Mouse (Mus musculus): Measurements from ENCODE around the gene Naa80. TPM values are rescaled to one million over a fixed set of nuclear protein-coding genes. Genes with fewer than 3 reads are reported as not detected.

Naa80 gene
- polyA plus RNA-seq (2016; fragmentation: Nextera tagmentation; extraction: Ambion mirVana): 20.1 and 22.5 TPM in 2 replicates

DNA sequence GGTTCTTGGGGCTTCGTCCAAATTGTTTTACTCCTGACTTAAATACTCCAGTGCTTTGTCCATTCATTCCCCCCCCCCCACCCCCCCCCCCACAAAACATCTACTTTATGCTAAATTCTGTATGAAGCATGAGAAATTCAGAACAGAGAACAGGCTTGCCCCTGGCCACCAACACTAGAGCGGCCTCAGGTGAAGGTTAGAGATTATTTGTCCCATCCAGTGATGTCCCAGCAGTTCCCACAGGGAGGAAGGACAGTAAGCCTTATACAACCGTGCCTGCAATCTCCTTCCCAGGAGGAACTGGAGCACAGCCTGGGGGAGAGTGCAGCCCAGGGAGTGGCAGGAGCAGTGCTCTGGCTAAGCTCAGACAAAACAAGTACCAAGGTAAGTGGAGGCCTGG is at the start of gene Naa80:
TSS of gene Naa80 (plus strand) at position 301 of the 400 bp plus-strand sequence.
- H3K9me3 ChIP-seq (replicated peaks): no peaks in the 10 kb centered on the region
- 86% methylated on average over 3 of the region's 3 CpGs for WGBS
- DNase-seq (ENCODE audit: low spot score): no peak
- H3K27me3 ChIP-seq (ENCODE audit: low read depth, poor library complexity, severe bottlenecking): no peaks in the 10 kb centered on the region
- peak within 1 kb of the TSS; percentile 61 for H3K4me3 ChIP-seq
- peaks cover 64% of the 10 kb centered on the region for H3K4me1 ChIP-seq
- peaks cover 43% of the 10 kb centered on the region for H3K36me3 ChIP-seq
- H3K27ac ChIP-seq: peak within 1 kb of the TSS; percentile 89

GRCm38 (mm10) chr9:107533791-107534407 is 44.8 kb upstream of the Naa80 start, which contains the start of gene Tmem115:
Gene Tmem115, plus strand, starts transcription at chr9:107533945.
- peaks cover 25% of the 10 kb centered on the region for H3K36me3 ChIP-seq
- H3K9me3 ChIP-seq (replicated peaks): no peaks in the 10 kb centered on the region
- H3K27ac ChIP-seq: peak within 1 kb of the TSS; percentile 85
- H3K4me1 ChIP-seq: peaks cover 36% of the 10 kb centered on the region
- H3K4me3 ChIP-seq: peak within 1 kb of the TSS; percentile 75
- peak; percentile 89 for DNase-seq (ENCODE audit: low spot score)
- WGBS: under 1% methylated on average over 48 of the region's 48 CpGs
- H3K27me3 ChIP-seq (ENCODE audit: low read depth, poor library complexity, severe bottlenecking): peaks cover 16% of the 10 kb centered on the region; the same call in 1 of the 2 replicates

GRCm38 (mm10) chr9:107534408-107535202 is 44.1 kb upstream of the Naa80 start:
- H3K36me3 ChIP-seq: peaks cover 32% of the 10 kb centered on the region
- peak overlapping the region; percentile 75 for H3K4me3 ChIP-seq
- peaks cover 36% of the 10 kb centered on the region for H3K4me1 ChIP-seq
- DNase-seq (ENCODE audit: low spot score): peak; percentile 51
- H3K9me3 ChIP-seq (replicated peaks): no peaks in the 10 kb centered on the region
- peak overlapping the region; percentile 85 for H3K27ac ChIP-seq
- WGBS: under 1% methylated on average over 40 of the region's 40 CpGs
- H3K27me3 ChIP-seq (ENCODE audit: low read depth, poor library complexity, severe bottlenecking): peaks cover 13% of the 10 kb centered on the region; the same call in 1 of the 2 replicates

DNA sequence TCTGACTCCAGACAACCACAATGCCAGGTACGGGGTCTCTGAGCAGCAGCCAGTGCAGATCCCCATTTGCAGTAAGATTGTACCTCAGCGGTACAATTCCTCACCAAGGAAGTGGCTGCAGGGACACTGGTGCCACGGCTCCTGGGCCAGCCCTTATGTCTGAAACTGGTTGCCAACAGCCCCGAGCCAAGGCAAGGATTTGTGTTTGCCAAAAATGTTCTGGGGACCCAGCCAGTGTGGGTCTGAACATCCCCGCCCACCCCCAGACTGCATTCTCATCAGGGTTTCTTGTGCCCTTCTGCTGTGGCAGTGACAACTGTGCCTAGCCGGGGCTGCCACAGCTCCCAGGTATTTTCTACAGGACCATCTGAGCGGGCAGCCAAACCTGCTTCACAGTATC is 40.5 kb upstream of the Naa80 start:
- H3K4me1 ChIP-seq: peaks cover 57% of the 10 kb centered on the region
- WGBS: 94% methylated on average over 7 of the region's 7 CpGs
- no peaks in the 10 kb centered on the region for H3K27me3 ChIP-seq (ENCODE audit: low read depth, poor library complexity, severe bottlenecking)
- H3K4me3 ChIP-seq: no peak overlapping the region
- H3K36me3 ChIP-seq: peaks cover 41% of the 10 kb centered on the region
- H3K27ac ChIP-seq: no peak overlapping the region
- H3K9me3 ChIP-seq (replicated peaks): no peaks in the 10 kb centered on the region
- no peak for DNase-seq (ENCODE audit: low spot score)

DNA sequence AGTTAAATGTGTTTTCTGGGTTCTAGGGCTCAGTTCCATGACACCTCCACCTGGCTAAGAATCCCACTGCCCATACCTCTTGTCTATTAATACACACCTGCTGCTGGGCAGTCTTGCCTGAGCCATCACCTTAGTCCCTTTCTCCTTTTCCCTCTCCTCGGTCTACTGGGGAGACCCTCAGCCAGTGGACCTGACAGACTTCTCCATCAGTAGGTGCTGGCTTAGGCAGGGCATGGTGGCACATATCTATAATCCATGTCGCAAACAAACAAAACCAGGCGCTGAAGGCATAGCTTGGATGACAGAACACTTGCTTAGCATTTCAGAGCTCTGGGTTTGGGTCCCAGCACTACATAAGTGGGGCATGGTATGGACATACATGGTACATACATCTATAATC is 40.0 kb upstream of the Naa80 start:
- 89% methylated on average over 3 of the region's 3 CpGs for WGBS
- Histone ChIP-seq H3K27ac (no peak overlapping the region), H3K36me3 (peaks cover 46% of the 10 kb centered on the region), H3K4me3 (no peak overlapping the region), H3K27me3 (ENCODE audit: low read depth, poor library complexity, severe bottlenecking) (no peaks in the 10 kb centered on the region), H3K9me3 (replicated peaks) (no peaks in the 10 kb centered on the region), H3K4me1 (peaks cover 59% of the 10 kb centered on the region)
- DNase-seq (ENCODE audit: low spot score): no peak

DNA sequence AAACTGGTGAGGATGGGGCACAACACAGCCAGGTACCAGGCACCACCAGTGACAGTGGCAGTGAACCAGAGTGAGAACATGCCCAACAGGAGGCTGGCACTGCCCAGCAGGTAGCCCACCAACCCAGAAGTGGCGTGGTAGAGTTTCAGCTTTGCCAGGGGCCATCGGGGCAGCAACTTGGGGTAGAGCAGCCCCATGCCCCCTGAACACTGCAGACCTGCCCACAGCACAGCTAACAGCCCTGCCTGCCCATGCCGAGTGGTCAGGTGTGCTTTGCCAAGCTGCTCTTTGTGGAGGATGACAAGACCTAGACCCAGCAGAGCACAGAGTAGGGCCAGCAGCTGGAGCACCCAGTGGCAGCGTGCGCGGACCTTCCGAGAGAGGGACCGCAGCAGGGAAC is 38.7 kb upstream of the Naa80 start:
- peaks cover 51% of the 10 kb centered on the region for H3K4me1 ChIP-seq
- no peaks in the 10 kb centered on the region for H3K9me3 ChIP-seq (replicated peaks)
- peaks cover 58% of the 10 kb centered on the region for H3K36me3 ChIP-seq
- H3K27me3 ChIP-seq (ENCODE audit: low read depth, poor library complexity, severe bottlenecking): no peaks in the 10 kb centered on the region
- no peak overlapping the region for H3K27ac ChIP-seq
- DNase-seq (ENCODE audit: low spot score): no peak
- 89% methylated on average over 8 of the region's 8 CpGs for WGBS
- H3K4me3 ChIP-seq: no peak overlapping the region

GRCm38 (mm10) chr9:107540420-107540819 is 38.3 kb upstream of the Naa80 start:
- H3K4me3 ChIP-seq: 0 out of 2 replicates have a peak overlapping the region, but pooled peaks have one; percentile 68
- no peaks in the 10 kb centered on the region for H3K27me3 ChIP-seq (ENCODE audit: low read depth, poor library complexity, severe bottlenecking)
- DNase-seq (ENCODE audit: low spot score): no peak
- no peak overlapping the region for H3K27ac ChIP-seq
- no peaks in the 10 kb centered on the region for H3K9me3 ChIP-seq (replicated peaks)
- H3K36me3 ChIP-seq: peaks cover 63% of the 10 kb centered on the region
- WGBS: 76% methylated on average over 4 of the region's 4 CpGs
- peaks cover 49% of the 10 kb centered on the region for H3K4me1 ChIP-seq

- Histone ChIP-seq H3K36me3 (peaks cover 63% of the 10 kb centered on the region), H3K4me1 (peaks cover 48% of the 10 kb centered on the region)
- WGBS: 32% methylated on average over 10 of the region's 10 CpGs
Measured at GRCm38 (mm10) chr9:107541005-107541404, 37.7 kb upstream of the Naa80 start.

DNA sequence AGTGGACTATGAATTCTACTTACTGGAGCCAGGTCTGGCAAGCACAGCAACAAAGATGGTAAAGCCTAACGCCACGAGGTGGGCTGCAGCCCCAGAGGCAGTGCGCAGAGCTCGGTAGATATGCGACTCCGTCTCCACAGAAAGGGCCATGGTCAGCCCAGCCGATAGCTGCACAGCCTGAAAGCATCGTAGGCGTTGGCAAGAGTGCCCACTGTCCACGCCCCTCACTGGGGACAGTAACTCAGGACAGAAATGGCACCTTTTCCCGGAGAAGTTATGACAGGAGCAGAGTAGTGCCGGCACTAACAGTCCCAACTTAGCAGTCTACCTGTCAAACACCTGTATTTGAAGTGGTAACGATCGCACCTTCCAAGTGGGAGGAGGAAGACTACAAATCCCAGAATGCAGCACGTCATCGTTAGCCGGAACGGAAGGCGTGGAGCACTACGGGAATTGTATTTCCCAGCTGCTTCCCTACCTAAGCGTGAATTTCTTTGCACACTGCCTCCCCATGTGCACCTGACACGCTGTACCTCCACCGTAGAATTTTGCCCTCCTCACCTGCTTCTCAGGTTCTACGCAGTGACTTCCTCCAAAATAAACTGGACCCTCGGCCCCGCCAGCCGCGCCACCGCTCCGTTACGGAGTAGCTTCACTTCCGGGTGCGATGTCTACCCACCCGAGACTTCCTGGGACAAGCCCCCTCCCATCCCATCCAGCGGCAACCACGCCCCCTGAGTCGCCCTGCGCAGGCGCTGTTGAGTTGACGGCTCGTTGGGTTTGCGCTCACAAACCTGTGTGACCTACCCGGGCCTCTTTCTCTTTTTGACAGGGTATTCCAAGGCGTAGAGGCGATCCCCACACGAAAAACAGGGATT is 37.0 kb upstream of the Naa80 start, which contains the start of the genes Cyb561d2 and Nprl2:
TSS of gene Cyb561d2 (minus strand) at position 720 of the 878 bp plus-strand sequence.
TSS of gene Nprl2 (plus strand) at position 753 of the 878 bp plus-strand sequence.
- Histone ChIP-seq H3K4me1 (peaks cover 48% of the 10 kb centered on the region), H3K36me3 (peaks cover 60% of the 10 kb centered on the region), H3K27ac (peak within 1 kb of the TSS; percentile 75), H3K9me3 (replicated peaks) (no peaks in the 10 kb centered on the region), H3K27me3 (ENCODE audit: low read depth, poor library complexity, severe bottlenecking) (no peaks in the 10 kb centered on the region), H3K4me3 (peak within 1 kb of the TSS; percentile 68)
- DNase-seq (ENCODE audit: low spot score): peak; percentile 96
- under 1% methylated on average over 46 of the region's 46 CpGs for WGBS

More at GRCm38 (mm10) chr9:107541005-107541404, 37.7 kb upstream of the Naa80 start:
- Histone ChIP-seq H3K9me3 (replicated peaks) (no peaks in the 10 kb centered on the region), H3K27ac (no peak overlapping the region), H3K27me3 (ENCODE audit: low read depth, poor library complexity, severe bottlenecking) (no peaks in the 10 kb centered on the region), H3K4me3 (peak overlapping the region; percentile 68)
- no peak for DNase-seq (ENCODE audit: low spot score)

GRCm38 (mm10) chr9:107542352-107542686 is 36.4 kb upstream of the Naa80 start:
- H3K9me3 ChIP-seq (replicated peaks): no peaks in the 10 kb centered on the region
- under 1% methylated on average over 11 of the region's 11 CpGs for WGBS
- H3K4me1 ChIP-seq: peaks cover 48% of the 10 kb centered on the region
- no peak for DNase-seq (ENCODE audit: low spot score)
- H3K27me3 ChIP-seq (ENCODE audit: low read depth, poor library complexity, severe bottlenecking): no peaks in the 10 kb centered on the region
- H3K27ac ChIP-seq: peak overlapping the region; percentile 75
- H3K36me3 ChIP-seq: peaks cover 54% of the 10 kb centered on the region
- H3K4me3 ChIP-seq: peak overlapping the region; percentile 68

DNA sequence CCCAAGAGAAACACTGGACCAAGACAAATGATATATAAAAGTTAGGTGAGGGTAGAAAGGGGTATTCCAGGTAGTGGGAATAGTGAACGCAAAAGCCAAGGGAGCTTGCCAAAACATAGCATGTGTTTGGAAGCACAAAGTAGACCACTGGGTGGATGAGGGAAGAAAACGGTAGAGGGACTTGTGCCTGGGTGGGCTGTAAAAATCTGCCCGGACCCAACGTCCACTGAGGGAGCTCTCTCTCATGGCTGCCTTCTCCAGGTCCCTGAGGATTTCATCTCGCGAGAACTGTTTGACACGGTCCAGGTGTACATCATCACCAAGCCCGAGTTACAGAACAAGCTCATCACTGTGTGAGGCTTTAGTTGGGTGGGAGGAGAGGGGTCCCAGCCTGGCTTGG is 36.0 kb upstream of the Naa80 start:
- H3K27me3 ChIP-seq (ENCODE audit: low read depth, poor library complexity, severe bottlenecking): 0 out of 2 replicates have a peak, but pooled peaks cover 2% of the 10 kb centered on the region
- H3K27ac ChIP-seq: peak overlapping the region; percentile 75; the same call in 1 of the 2 replicates
- peaks cover 50% of the 10 kb centered on the region for H3K36me3 ChIP-seq
- H3K4me1 ChIP-seq: peaks cover 51% of the 10 kb centered on the region
- no peaks in the 10 kb centered on the region for H3K9me3 ChIP-seq (replicated peaks)
- DNase-seq (ENCODE audit: low spot score): no peak
- 50% methylated on average over 8 of the region's 8 CpGs for WGBS
- peak overlapping the region; percentile 68 for H3K4me3 ChIP-seq

- 88% methylated on average over 11 of the region's 11 CpGs for WGBS
- H3K4me1 ChIP-seq: peaks cover 53% of the 10 kb centered on the region
- peak overlapping the region; percentile 68; the same call in 1 of the 2 replicates for H3K4me3 ChIP-seq
- no peaks in the 10 kb centered on the region for H3K9me3 ChIP-seq (replicated peaks)
- H3K27ac ChIP-seq: no peak overlapping the region
- no peak for DNase-seq (ENCODE audit: low spot score)
- peaks cover 7% of the 10 kb centered on the region for H3K27me3 ChIP-seq (ENCODE audit: low read depth, poor library complexity, severe bottlenecking)
- peaks cover 44% of the 10 kb centered on the region for H3K36me3 ChIP-seq
Measured at GRCm38 (mm10) chr9:107543299-107543698, 35.4 kb upstream of the Naa80 start.

Measured in limb, embryonic 10.5 days (tissue).